Mouse (Mus musculus) hindbrain, embryonic 12.5 days (tissue): ENCODE results near the gene Dock8. TPM values are rescaled to one million over a fixed set of nuclear protein-coding genes. Genes with fewer than 3 reads are reported as not detected.

Source experiments
- polyA plus RNA-seq: library from polyadenylated mRNA; unstranded; fragments of >200 nt; fragmentation: Nextera tagmentation; extraction: Ambion mirVana; gene quantifications from 2 replicates; pipeline ENCODE4 v1.2.1, GENCODE M21; 2016

Gene Dock8
- polyA plus RNA-seq, 1 experiment from 2014 or later, result 0.80 TPM

Other genes with a start within 250 kb of the Dock8 start
- 1.6 and 1.9 TPM in 2 replicates for gene Pgm5, start 137.7 kb upstream of the Dock8 start, polyA plus RNA-seq
- gene Gm10053, start 123.8 kb upstream of the Dock8 start, polyA plus RNA-seq, result 182 and 202 TPM in 2 replicates
- gene Foxd4, start 98.3 kb upstream of the Dock8 start, polyA plus RNA-seq, result 0.20 and 0.87 TPM in 2 replicates
- 19.8 and 21.5 TPM in 2 replicates for gene Cbwd1, start 37.9 kb upstream of the Dock8 start, polyA plus RNA-seq
- gene Kank1, start 237.4 kb downstream of the Dock8 start, polyA plus RNA-seq, result 20.2 and 20.4 TPM in 2 replicates